Mouse (Mus musculus) embryonic fibroblast, embryonic 13.5 days (primary cell): ENCODE measurements around the gene Zfhx3.

ENCODE experiments used
- CTCF ChIP-seq: IDR thresholded peaks from 2 replicates; pipeline ENCODE4 v1.5.1; 2011; ENCODE audit warnings: mild to moderate bottlenecking, control low read depth, low read length, moderate library complexity, borderline replicate concordance; ENCODE audit not compliant: insufficient read depth
- POLR2A ChIP-seq: IDR thresholded peaks from 2 replicates; pipeline ENCODE4 v1.6.1; 2011; ENCODE audit warnings: low read depth, mild to moderate bottlenecking, control low read depth, low read length, moderate library complexity

DNA sequence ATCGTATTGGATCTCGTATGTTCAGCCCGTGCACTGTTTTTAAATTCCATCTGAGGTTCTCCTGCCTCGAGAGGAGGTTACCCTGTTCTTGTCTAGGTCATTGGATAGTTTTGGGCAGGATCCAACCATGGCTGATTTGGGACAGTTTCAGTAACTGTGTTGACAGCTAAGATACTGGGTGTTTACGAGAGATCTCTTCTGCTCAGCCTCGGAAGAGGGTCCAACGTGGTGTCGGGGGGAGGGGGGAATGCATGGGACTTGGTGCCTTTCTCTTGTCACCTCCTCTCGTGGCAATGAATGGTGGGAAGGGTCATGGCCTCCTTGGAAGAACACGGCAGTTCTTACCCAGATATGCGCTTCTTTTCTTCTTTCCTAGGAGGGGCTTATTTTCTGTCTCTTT lies 892.7 kb downstream of the Zfhx3 start:
- TF ChIP-seq CTCF (no peak), POLR2A (no peak)
